Mouse (Mus musculus) small intestine, adult 10 weeks (tissue): ENCODE data around the gene Zfp281. TPM values are rescaled to one million over a fixed set of nuclear protein-coding genes. Genes with fewer than 3 reads are reported as not detected.

Experiments used
- polyA plus RNA-seq: library from polyadenylated mRNA; stranded (reverse); fragments of 350-450 nt; fragmentation: Illumina TruSeq; extraction: RNeasy Lipid Tissue Mini Kit (QIAGEN cat#74804); gene quantifications from one replicate; pipeline ENCODE4 v1.2.3, GENCODE M21; 2014; ENCODE audit warnings: low replicate concordance

The Zfp281 gene
- 20.4 TPM for polyA plus RNA-seq

GRCm38 (mm10) chr1:136624146-136625018 is at the start of gene Zfp281:
Gene Zfp281, plus strand, starts transcription at chr1:136624901.

Other genes with a start within 250 kb of the Zfp281 start
- 0.71 TPM for gene Ddx59, start 209.6 kb upstream of the Zfp281 start, polyA plus RNA-seq
- gene Kif14, start 158.6 kb upstream of the Zfp281 start, polyA plus RNA-seq: 1.2 TPM